Mouse (Mus musculus) MEL (cell line): Measurements from ENCODE around the gene Trim46. TPM values are rescaled to one million over a fixed set of nuclear protein-coding genes. Genes with fewer than 3 reads are reported as not detected.

Source experiments
- DNase-seq: peaks from one replicate; pipeline ENCODE4 v3.0.0; 2011; ENCODE audit warnings: low read depth, low spot score
- H3K27ac ChIP-seq: 2 replicates; pipeline ENCODE4 v1.5.1; 2012; ENCODE audit warnings: low read depth, mild to moderate bottlenecking, control low read depth, low read length, moderate library complexity; ENCODE audit not compliant: control insufficient read depth
- H3K27me3 ChIP-seq, 2 experiments: fragments of 150-350 bp in 1 of 2; sonication (generic) in 1 of 2; 2 replicates each; pipeline ENCODE4 v1.6.1; 2012; ENCODE audit warnings: low read length in 2 of 2, mild to moderate bottlenecking in 2 of 2, improper control_type of control experiment in 1 of 2, moderate library complexity in 1 of 2; ENCODE audit not compliant: insufficient read depth in 2 of 2, control insufficient read depth in 1 of 2
- H3K36me3 ChIP-seq, 2 experiments: 2 replicates each; pipeline ENCODE4 v1.6.1; 2012 to 2014; ENCODE audit warnings: low read length in 2 of 2, improper control_type of control experiment in 1 of 2, inconsistent platforms in 1 of 2, mild to moderate bottlenecking in 1 of 2; ENCODE audit not compliant: insufficient read depth in 2 of 2, control insufficient read depth in 1 of 2
- H3K4me1 ChIP-seq, 2 experiments: fragments of 150-350 bp in 1 of 2; sonication (generic) in 1 of 2; 2 replicates each; pipeline ENCODE4 v1.6.1; 2012; ENCODE audit warnings: low read length in 2 of 2, improper control_type of control experiment in 1 of 2, mild to moderate bottlenecking in 1 of 2; ENCODE audit not compliant: insufficient read depth in 2 of 2, control insufficient read depth in 1 of 2
- H3K4me3 ChIP-seq, 2 experiments: fragments of 150-350 bp in 1 of 2; sonication (generic) in 1 of 2; 2 replicates each; pipeline ENCODE4 v1.5.1; 2012; ENCODE audit warnings: low read depth in 2 of 2, low read length in 2 of 2, mild to moderate bottlenecking in 2 of 2, moderate library complexity in 2 of 2, control low read depth in 1 of 2, improper control_type of control experiment in 1 of 2; ENCODE audit not compliant: control insufficient read depth in 1 of 2, insufficient read depth in 1 of 2
- H3K79me2 ChIP-seq: 2 replicates; pipeline ENCODE4 v1.6.1; 2012; ENCODE audit warnings: mild to moderate bottlenecking, low read length, moderate library complexity; ENCODE audit not compliant: control insufficient read depth, poor library complexity, insufficient read depth
- H3K9ac ChIP-seq: 2 replicates; pipeline ENCODE4 v1.6.1; 2012; ENCODE audit warnings: low read depth, mild to moderate bottlenecking, control low read depth, low read length, moderate library complexity; ENCODE audit not compliant: control insufficient read depth, poor library complexity, severe bottlenecking
- H3K9me3 ChIP-seq: fragments of 150-350 bp; sonication (generic); replicated peaks from 2 replicates; pipeline ENCODE4 v1.6.1; 2012; ENCODE audit warnings: mild to moderate bottlenecking, low read length, improper control_type of control experiment, moderate library complexity; ENCODE audit not compliant: insufficient read depth
- BHLHE40 ChIP-seq: IDR thresholded peaks from 2 replicates; pipeline ENCODE4 v1.6.1; 2012; ENCODE audit warnings: low read depth, mild to moderate bottlenecking, inconsistent platforms, low read length, improper control_type of control experiment, borderline replicate concordance
- CHD1 ChIP-seq: IDR thresholded peaks from 2 replicates; pipeline ENCODE4 v1.6.1; 2012; ENCODE audit warnings: low read depth, mild to moderate bottlenecking, inconsistent platforms, low read length, improper control_type of control experiment
- CHD2 ChIP-seq: IDR thresholded peaks from 2 replicates; pipeline ENCODE4 v1.6.1; 2011; ENCODE audit warnings: low read length, improper control_type of control experiment
- CTCF ChIP-seq, 3 experiments: IDR thresholded peaks in 2 of 3; conservative IDR thresholded peaks in 1 of 3; 2 replicates each; pipeline ENCODE4 v1.5.1; 2011 to 2012; ENCODE audit warnings: low read length in 3 of 3, low read depth in 2 of 3, mild to moderate bottlenecking in 2 of 3, improper control_type of control experiment in 1 of 3, inconsistent platforms in 1 of 3, mixed read lengths in 1 of 3, moderate library complexity in 1 of 3; ENCODE audit not compliant: control insufficient read depth in 1 of 3, insufficient read depth in 1 of 3, poor library complexity in 1 of 3, severe bottlenecking in 1 of 3
- E2F4 ChIP-seq: IDR thresholded peaks from 2 replicates; pipeline ENCODE4 v1.6.1; 2011; ENCODE audit warnings: low read depth, low read length, improper control_type of control experiment, borderline replicate concordance
- ELF1 ChIP-seq: IDR thresholded peaks from 2 replicates; pipeline ENCODE4 v1.6.1; 2014; ENCODE audit warnings: low read depth, mild to moderate bottlenecking, inconsistent platforms, low read length, improper control_type of control experiment, moderate library complexity
- EP300 ChIP-seq, 2 experiments: IDR thresholded peaks; 2 replicates each; pipeline ENCODE4 v1.6.1; 2011; ENCODE audit warnings: improper control_type of control experiment in 2 of 2, low read length in 2 of 2, low read depth in 1 of 2, mild to moderate bottlenecking in 1 of 2
- ETS1 ChIP-seq: IDR thresholded peaks from 2 replicates; pipeline ENCODE4 v1.6.1; 2012; ENCODE audit warnings: low read depth, mild to moderate bottlenecking, inconsistent platforms, low read length, improper control_type of control experiment, moderate library complexity
- GABPA ChIP-seq: IDR thresholded peaks from 2 replicates; pipeline ENCODE4 v1.6.1; 2012; ENCODE audit warnings: low read depth, mild to moderate bottlenecking, inconsistent platforms, low read length, improper control_type of control experiment, moderate library complexity
- HCFC1 ChIP-seq: IDR thresholded peaks from 2 replicates; pipeline ENCODE4 v1.6.1; 2012; ENCODE audit warnings: low read depth, mild to moderate bottlenecking, inconsistent platforms, low read length, improper control_type of control experiment, moderate library complexity
- JUND ChIP-seq: IDR thresholded peaks from 2 replicates; pipeline ENCODE4 v1.6.1; 2011; ENCODE audit warnings: low read depth, mild to moderate bottlenecking, improper control_type of control experiment, low read length
- KAT2A ChIP-seq: conservative IDR thresholded peaks from 2 replicates; pipeline ENCODE4 v1.6.1; 2012; ENCODE audit warnings: low read depth, low read length, improper control_type of control experiment, inconsistent platforms
- MAFK ChIP-seq: IDR thresholded peaks from 2 replicates; pipeline ENCODE4 v1.6.1; 2011; ENCODE audit warnings: low read depth, mild to moderate bottlenecking, low read length, improper control_type of control experiment, borderline replicate concordance
- MAX ChIP-seq: IDR thresholded peaks from 2 replicates; pipeline ENCODE4 v1.6.1; 2011; ENCODE audit warnings: low read length, improper control_type of control experiment
- MAZ ChIP-seq: IDR thresholded peaks from 2 replicates; pipeline ENCODE4 v1.6.1; 2012; ENCODE audit warnings: low read depth, mild to moderate bottlenecking, inconsistent platforms, low read length, improper control_type of control experiment
- MEF2A ChIP-seq: IDR thresholded peaks from 2 replicates; pipeline ENCODE4 v1.6.1; 2014; ENCODE audit warnings: low read depth, mild to moderate bottlenecking, inconsistent platforms, low read length, improper control_type of control experiment; ENCODE audit not compliant: poor library complexity, insufficient replicate concordance, severe bottlenecking; ENCODE audit errors: extremely low read depth
- MYB ChIP-seq: IDR thresholded peaks from 2 replicates; pipeline ENCODE4 v1.6.1; 2011; ENCODE audit warnings: mild to moderate bottlenecking, low read depth, low read length, improper control_type of control experiment
- NELFE ChIP-seq: IDR thresholded peaks from 2 replicates; pipeline ENCODE4 v1.6.1; 2011; ENCODE audit warnings: low read depth, low read length, improper control_type of control experiment
- NRF1 ChIP-seq: IDR thresholded peaks from 2 replicates; pipeline ENCODE4 v1.6.1; 2014; ENCODE audit warnings: low read depth, mild to moderate bottlenecking, inconsistent platforms, low read length, improper control_type of control experiment, moderate library complexity; ENCODE audit not compliant: poor library complexity, insufficient read depth, severe bottlenecking
- POLR2A ChIP-seq, 2 experiments: IDR thresholded peaks; 2 replicates each; pipeline ENCODE4 v1.6.1; 2011 to 2012; ENCODE audit warnings: low read length in 2 of 2, mild to moderate bottlenecking in 2 of 2, control low read depth in 1 of 2, improper control_type of control experiment in 1 of 2, low read depth in 1 of 2, moderate library complexity in 1 of 2; ENCODE audit not compliant: control insufficient read depth in 1 of 2, insufficient read depth in 1 of 2, poor library complexity in 1 of 2
- POLR2AphosphoS2 ChIP-seq: IDR thresholded peaks from 2 replicates; pipeline ENCODE4 v1.6.1; 2011; ENCODE audit warnings: low read length, improper control_type of control experiment
- POLR2AphosphoS5 ChIP-seq: IDR thresholded peaks from 2 replicates; pipeline ENCODE4 v1.6.1; 2012; ENCODE audit warnings: low read depth, borderline replicate concordance, mild to moderate bottlenecking, inconsistent platforms, low read length, moderate library complexity, mixed read lengths
- RAD21 ChIP-seq: IDR thresholded peaks from 2 replicates; pipeline ENCODE4 v1.6.1; 2011; ENCODE audit warnings: mild to moderate bottlenecking, low read depth, low read length, improper control_type of control experiment
- SIN3A ChIP-seq: IDR thresholded peaks from 2 replicates; pipeline ENCODE4 v1.6.1; 2012; ENCODE audit warnings: low read length, improper control_type of control experiment, inconsistent platforms
- SMC3 ChIP-seq: IDR thresholded peaks from 2 replicates; pipeline ENCODE4 v1.6.1; 2011; ENCODE audit warnings: low read depth, low read length, improper control_type of control experiment
- TAL1 ChIP-seq: IDR thresholded peaks from 2 replicates; pipeline ENCODE4 v1.6.1; 2012; ENCODE audit warnings: mild to moderate bottlenecking, inconsistent platforms, low read length, moderate library complexity, mixed read lengths
- TBP ChIP-seq: IDR thresholded peaks from 2 replicates; pipeline ENCODE4 v1.8.0; 2011; ENCODE audit warnings: low read depth, low read length, improper control_type of control experiment
- UBTF ChIP-seq: IDR thresholded peaks from 2 replicates; pipeline ENCODE4 v1.6.1; 2012; ENCODE audit warnings: low read depth, mild to moderate bottlenecking, inconsistent platforms, low read length, improper control_type of control experiment, moderate library complexity, borderline replicate concordance; ENCODE audit not compliant: insufficient read depth
- USF1 ChIP-seq: IDR thresholded peaks from 2 replicates; pipeline ENCODE4 v1.6.1; 2014; ENCODE audit warnings: low read depth, mild to moderate bottlenecking, inconsistent platforms, low read length, improper control_type of control experiment, moderate library complexity
- USF2 ChIP-seq, 2 experiments: IDR thresholded peaks; 2 replicates each; pipeline ENCODE4 v1.6.1; 2011 to 2012; ENCODE audit warnings: improper control_type of control experiment in 2 of 2, low read length in 2 of 2, borderline replicate concordance in 1 of 2, inconsistent platforms in 1 of 2, low read depth in 1 of 2, mild to moderate bottlenecking in 1 of 2; ENCODE audit not compliant: insufficient read depth in 1 of 2
- ZC3H11A ChIP-seq: IDR thresholded peaks from 2 replicates; pipeline ENCODE4 v1.6.1; 2012; ENCODE audit warnings: low read depth, mild to moderate bottlenecking, inconsistent platforms, low read length, improper control_type of control experiment
- ZKSCAN1 ChIP-seq: IDR thresholded peaks from 2 replicates; pipeline ENCODE4 v1.6.1; 2012; ENCODE audit warnings: low read depth, mild to moderate bottlenecking, inconsistent platforms, low read length, improper control_type of control experiment, moderate library complexity
- ZMIZ1 ChIP-seq: IDR thresholded peaks from 2 replicates; pipeline ENCODE4 v1.6.1; 2012; ENCODE audit warnings: low read depth, mild to moderate bottlenecking, inconsistent platforms, low read length, improper control_type of control experiment, moderate library complexity
- ZNF384 ChIP-seq: IDR thresholded peaks from 2 replicates; pipeline ENCODE4 v1.6.1; 2012; ENCODE audit warnings: low read depth, mild to moderate bottlenecking, inconsistent platforms, low read length, improper control_type of control experiment
- polyA plus RNA-seq, 2 experiments: library from polyadenylated mRNA; stranded (reverse) in 1 of 2; unstranded in 1 of 2; fragments of >175 nt in 1 of 2; fragments of >200 nt in 1 of 2; gene quantifications; 2 replicates each; pipeline versions ENCODE4 v1.2.1 to v1.2.4; 2012; ENCODE audit warnings: low replicate concordance in 2 of 2, low read depth in 1 of 2; ENCODE audit not compliant: insufficient read length in 2 of 2, insufficient read depth in 1 of 2, missing spikeins in 1 of 2
- total RNA-seq: library from RNA; depleted of rRNA; stranded (reverse); fragments of 300-350 nt; gene quantifications from 2 replicates; pipeline ENCODE4 v1.2.3, GENCODE M21; 2012; rRNA removed

Trim46 gene
- total RNA-seq (2.4 and 3.3 TPM in 2 replicates), polyA plus RNA-seq (1 to 10 TPM in 1 of 2 experiments, not detected in 1; 7.7 TPM)

DNA sequence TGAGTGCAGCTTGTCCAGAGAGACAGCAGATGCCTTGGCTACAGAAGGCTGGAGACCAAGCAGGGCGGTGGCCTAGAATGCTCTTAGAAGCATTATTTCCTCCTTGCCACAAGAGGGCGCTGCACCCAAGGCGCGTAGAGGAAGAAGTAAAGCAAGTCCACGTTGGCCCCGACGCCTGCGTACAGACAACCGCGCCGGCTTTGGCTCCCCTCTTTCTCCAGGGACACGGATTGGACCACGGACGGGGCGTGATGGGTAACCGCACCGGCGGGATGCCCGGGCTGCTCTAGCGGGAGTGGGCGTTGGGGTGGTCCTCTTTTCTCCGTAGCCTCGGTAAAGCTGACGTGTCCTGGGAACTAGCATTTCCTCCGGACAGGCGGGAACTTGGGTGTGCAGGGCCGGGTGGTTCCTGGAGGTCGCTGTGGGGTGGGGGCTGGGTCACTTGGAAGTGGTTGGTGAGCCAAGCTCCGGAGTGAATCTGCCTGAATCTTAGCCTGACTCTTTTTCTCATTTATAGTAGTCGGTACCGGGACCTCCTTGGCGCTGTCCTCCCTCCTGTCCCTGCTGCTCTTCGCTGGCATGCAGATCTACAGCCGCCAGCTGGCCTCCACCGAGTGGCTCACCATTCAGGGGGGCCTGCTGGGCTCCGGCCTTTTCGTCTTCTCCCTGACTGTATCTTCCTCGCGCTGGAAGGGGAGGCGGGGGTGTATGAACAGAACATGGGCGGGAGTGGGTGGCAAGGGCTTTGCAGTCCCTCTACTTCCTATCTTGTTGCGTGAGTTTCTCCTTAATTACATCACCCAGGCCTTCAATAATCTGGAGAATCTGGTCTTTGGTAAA, at the start of gene Trim46:
Trim46 (minus strand) TSS at position 49 of the 840 bp plus-strand sequence.
- Histone ChIP-seq H3K4me1 (peaks cover 17 to 24% of the 10 kb centered on the region in 2 experiments; a peak in 3 of 4 replicates), H3K27me3 (no peaks in the 10 kb centered on the region)
- peak; percentile 98 for DNase-seq
- TF ChIP-seq USF1 (0 out of 2 replicates have a peak, but pooled peaks have one; percentile 21), NRF1 (peak; percentile 84), SMC3 (peak; percentile 22), HCFC1 (peak; percentile 87), ETS1 (peak; percentile 61; the same call in 1 of the 2 replicates), E2F4 (no peak; the same call in 1 of the 2 replicates), POLR2AphosphoS2 (peak; percentile 91), CTCF (IDR thresholded peaks at IDR 0.05 in 2 of 3, conservative IDR thresholded peaks at IDR 0.05 in 1 of 3; ENCODE audit: control insufficient read depth in 1 of 3, insufficient read depth in 1 of 3, low read depth in 2 of 3, low read length in 3 of 3, poor library complexity in 1 of 3, severe bottlenecking in 1 of 3) (peak; percentile 95 to 98 (median 98)), JUND (peak; percentile 66; the same call in 1 of the 2 replicates), UBTF (0 out of 2 replicates have a peak, but pooled peaks have one; percentile 76), MYB (no peak), ZC3H11A (no peak), ZNF384 (no peak), SIN3A (peak; percentile 64), TBP (peak; percentile 90), EP300 (IDR thresholded peaks at IDR 0.05; ENCODE audit: low read depth in 1 of 2, low read length in 2 of 2) (peak; percentile 29 to 73; a peak in 1 of 4 replicates), POLR2AphosphoS5 (no peak), MEF2A (no peak), ZMIZ1 (0 out of 2 replicates have a peak, but pooled peaks have one; percentile 68), POLR2A (IDR thresholded peaks at IDR 0.05; ENCODE audit: control insufficient read depth in 1 of 2, insufficient read depth in 1 of 2, low read depth in 1 of 2, low read length in 2 of 2, poor library complexity in 1 of 2) (peak; percentile 90 to 94; a peak in 3 of 4 replicates), GABPA (no peak; the same call in 1 of the 2 replicates), ELF1 (peak; percentile 66), ZKSCAN1 (no peak), MAZ (peak; percentile 21; the same call in 1 of the 2 replicates), RAD21 (peak; percentile 33), USF2 (IDR thresholded peaks at IDR 0.05; ENCODE audit: borderline replicate concordance in 1 of 2, insufficient read depth in 1 of 2, low read depth in 1 of 2, low read length in 2 of 2) (no peak), TAL1 (no peak), KAT2A (peak; percentile 63), MAFK (no peak), NELFE (peak; percentile 69), CHD1 (peak; percentile 98), MAX (no peak; the same call in 1 of the 2 replicates), BHLHE40 (no peak), CHD2 (no peak)

More for the DNA sequence above, at the start of gene Trim46:
- peaks cover 17% of the 10 kb centered on the region for H3K79me2 ChIP-seq
- peaks cover 7 to 23% of the 10 kb centered on the region in 2 experiments; a peak in 3 of 4 replicates for H3K36me3 ChIP-seq
- H3K9ac ChIP-seq: peak within 1 kb of the TSS; percentile 99
- peak within 1 kb of the TSS; percentile 84 to 89 for H3K4me3 ChIP-seq
- no peaks in the 10 kb centered on the region for H3K9me3 ChIP-seq
- peak within 1 kb of the TSS; percentile 98 for H3K27ac ChIP-seq
